Mouse (Mus musculus) adrenal gland, adult 2 months (tissue): ENCODE results near the gene Xylt1. TPM values are rescaled to one million over a fixed set of nuclear protein-coding genes. Genes with fewer than 3 reads are reported as not detected.

Source experiments
- DNase-seq: peaks from one replicate; pipeline ENCODE4 v3.0.0; 2021
- polyA plus RNA-seq: library from polyadenylated mRNA; depleted of rRNA; stranded (reverse); fragments of >200 nt; gene quantifications from 2 replicates; pipeline ENCODE4 v1.2.3, GENCODE M21; 2012
- total RNA-seq, 2 experiments: library from RNA; stranded (reverse); gene quantifications; 2 replicates each; pipeline ENCODE4 v1.2.3; 2021

The Xylt1 gene
- total and polyA plus RNA-seq, 3 experiments: 1.4 to 8.2 (median 6.3) TPM

GRCm38 (mm10) chr7:117699343-117699985 is 318.7 kb downstream of the Xylt1 start:
- DNase-seq: no peak

GRCm38 (mm10) chr7:117700066-117700465 is 319.3 kb downstream of the Xylt1 start:
- no peak for DNase-seq

GRCm38 (mm10) chr7:117709901-117710607 is 329.3 kb downstream of the Xylt1 start:
- no peak for DNase-seq

GRCm38 (mm10) chr7:117716876-117717408 is 336.2 kb downstream of the Xylt1 start:
- no peak for DNase-seq

- DNase-seq: no peak
Observed at GRCm38 (mm10) chr7:117720426-117720825, 339.6 kb downstream of the Xylt1 start.
